10 mouse cellular contexts compared by ENCODE assay signal in the genomic region with DNA sequence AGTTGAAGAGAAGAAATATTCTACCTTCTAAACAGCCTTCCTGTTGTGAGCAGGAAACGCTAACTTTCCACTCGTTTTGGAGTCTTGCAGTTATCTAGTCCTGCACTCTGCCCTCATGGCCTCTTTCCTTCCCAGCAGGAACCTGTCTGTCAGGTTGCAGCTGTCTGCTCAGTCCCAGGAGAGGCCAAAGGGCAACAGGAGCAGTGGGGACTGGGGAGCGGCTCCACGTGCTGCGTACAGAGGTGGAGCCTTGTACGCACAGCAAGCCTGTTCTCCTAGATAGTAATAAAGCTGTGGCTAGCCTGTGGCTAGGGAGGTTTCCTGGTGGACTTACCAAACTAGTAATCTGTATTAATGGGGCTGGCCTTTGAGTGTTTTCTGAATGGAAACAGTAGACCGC. TPM values are rescaled to one million over a fixed set of nuclear protein-coding genes. Genes with fewer than 3 reads are reported as not detected.
DNase-seq lines count a peak whose midpoint lies in the region; ATAC-seq and TF ChIP-seq lines count a peak whose summit lies in the region.
"Had no signal": no experiment of that assay in that cellular context is flagged by ENCODE, and none has a peak within 500 bp of the region (broad histone marks: within the 10 kb centered on the region; RNA-seq: fewer than 3 reads in every experiment).

No protein-coding gene starts in this region.

- peak overlapping the region; percentile 31 to 34 for H3K27ac ChIP-seq in heart, embryonic 14.5 days (replicated peaks in 1 of 2; ENCODE audit: control insufficient read depth in 1 of 2, insufficient read depth in 1 of 2, low read depth in 2 of 2, low read length in 2 of 2)
- H3K27ac ChIP-seq in liver, postnatal 0 days (ENCODE audit: low read depth): peak overlapping the region; percentile 64
- H3K27ac ChIP-seq: embryonic facial prominence, embryonic 13.5 days had no signal

- DNase-seq in heart, postnatal 36 days: no peak
- DNase-seq in ZHBTc4 (ENCODE audit: low read depth, low spot score): peak; percentile 38
- peak; percentile 76 to 81 for DNase-seq in kidney, adult 8-10 months
- DNase-seq in liver, postnatal 0 days: peak; percentile 69
- no peak for DNase-seq in left cerebral cortex, adult 11 months (ENCODE audit: low spot score)
- no peak for DNase-seq in left cerebral cortex, postnatal 36 days (ENCODE audit: low spot score in 2 of 2)
- DNase-seq in thymus, postnatal 14 days: no peak
- DNase-seq: lung, adult 2 months had no signal

- intact Hi-C loops in heart, postnatal 36 days (cut with DNase I): loop anchor here (5.0 kb wide), 1 partner anchor 51 kb away; the partner anchor contains the start of gene Snx9
- intact Hi-C loops in left cerebral cortex, postnatal 36 days (cut with DNase I): no loop called here

- no peak overlapping the region for H3K9ac ChIP-seq in heart, embryonic 14.5 days (ENCODE audit: low read length)
- no peak overlapping the region for H3K9ac ChIP-seq in liver, postnatal 0 days (replicated peaks)
- H3K9ac ChIP-seq: embryonic facial prominence, embryonic 13.5 days had no signal

- H3K27me3 ChIP-seq in heart, embryonic 14.5 days (ENCODE audit: control insufficient read depth, insufficient read depth, low read length): no peaks in the 10 kb centered on the region
- no peaks in the 10 kb centered on the region for H3K27me3 ChIP-seq in liver, postnatal 0 days (ENCODE audit: insufficient read depth, low read length)
- H3K27me3 ChIP-seq: embryonic facial prominence, embryonic 13.5 days had no signal

- no peak overlapping the region for H3K4me2 ChIP-seq in heart, embryonic 14.5 days (ENCODE audit: low read length)
- no peak overlapping the region for H3K4me2 ChIP-seq in liver, postnatal 0 days (ENCODE audit: low read depth, low read length)
- H3K4me2 ChIP-seq: embryonic facial prominence, embryonic 13.5 days had no signal

- no peak for TF ChIP-seq CTCF in liver, postnatal 0 days (IDR thresholded peaks at IDR 0.05; ENCODE audit: low read depth)

- peaks cover 39% of the 10 kb centered on the region for H3K36me3 ChIP-seq in heart, embryonic 14.5 days (ENCODE audit: control insufficient read depth, insufficient read depth, low read length)
- H3K36me3 ChIP-seq in liver, postnatal 0 days (replicated peaks; ENCODE audit: insufficient read depth, low read length): peaks cover 13% of the 10 kb centered on the region

- H3K4me1 ChIP-seq in heart, embryonic 14.5 days (ENCODE audit: control insufficient read depth in 2 of 2, insufficient read depth in 2 of 2, low read length in 2 of 2): peaks cover 2 to 7% of the 10 kb centered on the region in 2 experiments; a peak in 2 of 4 replicates
- peaks cover 22% of the 10 kb centered on the region for H3K4me1 ChIP-seq in liver, postnatal 0 days (ENCODE audit: insufficient read depth)

- ATAC-seq in heart, embryonic 14.5 days (ENCODE audit: insufficient number of reproducible peaks, insufficient read depth, low FRiP score, low read depth): no peak
- peak; percentile 92 for ATAC-seq in liver, postnatal 0 days

- no peaks in the 10 kb centered on the region for H3K9me3 ChIP-seq in heart, embryonic 14.5 days (ENCODE audit: control insufficient read depth, low read length)
- H3K9me3 ChIP-seq in liver, postnatal 0 days (ENCODE audit: low read length): no peaks in the 10 kb centered on the region
- H3K9me3 ChIP-seq: embryonic facial prominence, embryonic 13.5 days had no signal

- H3K4me3 ChIP-seq in heart, embryonic 14.5 days (ENCODE audit: control insufficient read depth in 1 of 2, insufficient read depth in 1 of 2, low read depth in 1 of 2, low read length in 2 of 2): no peak overlapping the region
- no peak overlapping the region for H3K4me3 ChIP-seq in liver, postnatal 0 days (ENCODE audit: low read depth, low read length)
- H3K4me3 ChIP-seq: embryonic facial prominence, embryonic 13.5 days had no signal

- WGBS in heart, embryonic 14.5 days: 30% methylated on average over 7 of the region's 7 CpGs
- 10% methylated on average over 7 of the region's 7 CpGs for WGBS in liver, postnatal 0 days (ENCODE audit: insufficient replicate concordance)

- 0 out of 2 replicates have a peak, but pooled peaks have one; percentile 36 for TF ChIP-seq EP300 in liver, postnatal 0 days (IDR thresholded peaks at IDR 0.05; ENCODE audit: low read depth)

RNA-seq across cellular contexts. Expression of gene Synj2, which starts 48.0 kb away (rescaled TPM):
- polyA plus RNA-seq in heart, embryonic 14.5 days (2014; fragmentation: Nextera tagmentation; extraction: Ambion mirVana): 4.3 and 4.7 TPM in 2 replicates
- 10 to 100 TPM; 55.5 to 57.9 TPM for total RNA-seq in heart, postnatal 36 days (2021)
- polyA plus RNA-seq in liver, postnatal 0 days (2015; fragmentation: Nextera tagmentation; extraction: Ambion mirVana): 0.62 TPM in 2 replicates
- 100 to 1,000 TPM in 1 of 2 experiments, 10 to 100 TPM in 1; 91.8 to 103 TPM for total RNA-seq in left cerebral cortex, postnatal 36 days (2021)

RNA-seq across cellular contexts. Expression of gene Snx9, which starts 52.0 kb away (rescaled TPM):
- polyA plus RNA-seq in heart, embryonic 14.5 days (2014; fragmentation: Nextera tagmentation; extraction: Ambion mirVana): 28.8 and 29.6 TPM in 2 replicates
- 10 to 100 TPM; 31.0 to 32.6 TPM for total RNA-seq in heart, postnatal 36 days (2021)
- polyA plus RNA-seq in liver, postnatal 0 days (2015; fragmentation: Nextera tagmentation; extraction: Ambion mirVana): 13.1 and 13.5 TPM in 2 replicates
- total RNA-seq in left cerebral cortex, postnatal 36 days (2021): 10 to 100 TPM; 13.0 to 14.3 TPM

Comparison
In these comparisons a context has a peak if more than half of its experiments do, and no peak if none do; other contexts are left out.
1. DNase-seq: peak in ZHBTc4 (single experiment), kidney, adult 8-10 months (2 of 2) and liver, postnatal 0 days (single experiment); none in heart, postnatal 36 days (0 of 2), left cerebral cortex, adult 11 months (single experiment), left cerebral cortex, postnatal 36 days (0 of 2) and thymus, postnatal 14 days (single experiment).